Mouse (Mus musculus) left cerebral cortex, postnatal 14 days (tissue): ENCODE measurements at regions not wholly inside any gene's neighbourhood (a gene's known extent, or its start where the extent isn't known, plus 50 kb on each side); places are given as distances from the start of the nearest gene placed in this dataset.

ENCODE experiments used
- DNase-seq, 2 experiments: peaks; one replicate each; pipeline ENCODE4 v3.0.0; 2021 to 2022; ENCODE audit warnings: low spot score in 2 of 2, mixed read lengths in 1 of 2
- intact Hi-C: fragments of 180-260 bp; cut with DNase I; formaldehyde crosslinking; loops from one replicate; pipeline ENCODE4 v1.15.1; 2025

- DNase-seq: no peak
- intact Hi-C loops: loop anchor here (5.0 kb wide), 1 partner anchor 39 kb away; no protein-coding TSS in a partner anchor
These were observed 1306.0 kb upstream of the 1700015G11Rik start for GRCm38 (mm10) chr7:53321539-53321938.

- intact Hi-C loops: loop anchor here (5.0 kb wide), 1 partner anchor 40 kb away; no protein-coding TSS in a partner anchor
- no peak for DNase-seq
These were observed 1266.5 kb upstream of the 1700015G11Rik start for GRCm38 (mm10) chr7:53282016-53282415.
